Mouse (Mus musculus): ENCODE measurements around the gene Adam26b.
"Not testable (repeated sequence)": the region's sequence is repeated elsewhere in the genome, so short reads cannot be mapped to it uniquely, and the experiment has no call there.

Gene Adam26b

DNA sequence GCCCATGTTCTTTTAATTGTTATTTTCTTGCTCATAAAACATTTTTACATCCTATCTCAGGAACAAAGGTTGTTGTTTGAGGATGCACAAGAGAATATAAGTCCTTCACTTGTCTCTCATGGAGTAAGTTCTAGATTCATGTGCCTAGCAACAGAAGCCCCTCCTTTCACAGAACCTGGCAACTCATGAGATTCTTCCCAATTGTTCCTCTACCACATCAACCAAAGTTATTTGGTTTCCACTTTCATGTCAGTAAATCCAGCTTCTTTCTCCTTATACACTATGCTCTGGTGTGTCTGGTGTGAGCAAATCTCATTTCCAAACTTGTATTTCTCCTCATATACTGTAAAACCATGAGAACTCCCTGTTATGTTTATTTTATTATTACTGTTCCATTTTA is at the start of gene Adam26b:
Gene Adam26b, minus strand, starts transcription at position 101 of the 400 bp plus-strand sequence.
- DNase-seq = not testable (repeated sequence)

GRCm38 (mm10) chr8:43576607-43577006 is 48.7 kb upstream of the Adam26b start, which contains the start of gene Adam26a:
TSS of gene Adam26a (minus strand) at chr8:43576707.
- DNase-seq = not testable (repeated sequence)

Measured in cerebellum, postnatal 25 days (tissue).